Mouse (Mus musculus): ENCODE measurements around the gene Mpzl3. TPM values are rescaled to one million over a fixed set of nuclear protein-coding genes. Genes with fewer than 3 reads are reported as not detected.

Mpzl3 gene
- polyA plus RNA-seq, 1 experiment from 2014 or later: 2.2 TPM

DNA sequence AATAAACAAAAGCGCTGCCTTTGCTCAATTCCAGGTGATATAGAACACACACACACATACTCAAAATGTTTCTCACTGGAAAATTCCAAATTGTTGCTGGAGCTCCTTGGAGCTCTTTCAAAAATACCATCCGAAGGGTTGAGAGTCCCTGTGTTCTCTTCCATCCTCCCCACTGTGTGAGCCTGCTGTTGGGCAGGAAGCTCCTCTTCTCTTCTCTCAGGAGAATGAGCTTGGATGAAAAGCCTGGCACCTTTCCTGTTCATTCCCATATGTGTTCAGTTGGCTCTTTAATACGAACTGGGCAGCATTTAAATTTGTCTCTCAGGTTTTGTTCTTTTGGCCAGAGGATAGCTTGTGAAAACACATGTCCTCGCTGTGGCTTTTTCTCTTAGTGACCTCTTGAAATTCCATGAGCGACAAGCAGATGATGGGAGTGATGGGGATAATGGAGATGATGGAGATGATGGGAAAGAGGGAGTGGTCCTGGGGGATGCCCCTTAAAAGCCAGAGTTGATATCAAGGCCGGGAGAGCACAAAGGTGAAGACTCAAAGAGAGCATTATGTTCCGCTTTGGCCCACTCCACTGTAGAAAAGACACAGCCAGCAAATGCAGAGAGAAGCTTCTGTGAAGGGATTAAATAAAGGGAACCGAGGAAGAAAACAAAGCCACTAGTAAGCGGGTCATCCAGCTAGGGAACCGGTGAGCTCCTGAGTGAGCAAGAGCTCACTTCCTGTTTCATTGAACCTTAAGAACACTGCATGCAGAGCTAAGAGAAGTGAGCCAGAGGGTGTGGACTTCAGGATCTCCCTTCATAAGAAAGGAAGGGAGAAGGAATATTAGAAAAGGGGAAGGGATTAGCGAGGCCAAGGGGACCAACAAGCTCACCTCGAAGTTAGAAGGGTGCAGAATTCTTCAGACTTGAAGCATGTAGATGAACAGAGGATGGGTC lies 31.0 kb downstream of the Mpzl3 start:
- no peaks in the 10 kb centered on the region for H3K36me3 ChIP-seq (ENCODE audit: control insufficient read depth, insufficient read depth, low read length)
- H3K4me3 ChIP-seq (ENCODE audit: low read length): no peak overlapping the region
- ATAC-seq (ENCODE audit: low read depth): no peak
- no peak overlapping the region for H3K27ac ChIP-seq (ENCODE audit: low read length)
- WGBS: 77% methylated on average over 12 of the region's 12 CpGs
- H3K4me2 ChIP-seq (ENCODE audit: low read depth, low read length): no peak overlapping the region
- no peaks in the 10 kb centered on the region for H3K9me3 ChIP-seq (ENCODE audit: control insufficient read depth, low read length)
- no peaks in the 10 kb centered on the region for H3K4me1 ChIP-seq (replicated peaks; ENCODE audit: control insufficient read depth, insufficient read depth, low read length)
- no peaks in the 10 kb centered on the region for H3K27me3 ChIP-seq (ENCODE audit: control insufficient read depth, insufficient read depth, low read depth, low read length)
- no peak overlapping the region for H3K9ac ChIP-seq (ENCODE audit: low read length)

DNA sequence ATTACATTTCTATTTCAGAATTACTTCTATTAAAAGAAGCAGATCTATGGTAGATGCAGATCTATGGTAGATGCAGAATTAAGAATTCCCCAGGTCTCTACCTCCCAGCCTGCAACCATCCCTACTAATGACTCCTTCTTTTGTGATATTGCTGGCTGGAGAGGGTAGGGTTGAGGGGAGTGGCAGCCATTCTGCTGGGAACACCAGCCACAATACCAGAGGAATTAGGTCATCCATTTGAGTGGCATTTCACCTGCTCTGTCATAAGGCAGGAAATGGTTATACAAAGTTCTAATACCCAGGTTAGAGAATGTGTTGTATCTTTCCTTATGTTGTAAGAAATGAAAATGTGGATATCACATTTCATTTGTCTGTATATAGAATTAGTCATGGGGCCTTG lies 33.1 kb downstream of the Mpzl3 start:
- H3K27me3 ChIP-seq (ENCODE audit: control insufficient read depth, insufficient read depth, low read depth, low read length): no peaks in the 10 kb centered on the region

DNA sequence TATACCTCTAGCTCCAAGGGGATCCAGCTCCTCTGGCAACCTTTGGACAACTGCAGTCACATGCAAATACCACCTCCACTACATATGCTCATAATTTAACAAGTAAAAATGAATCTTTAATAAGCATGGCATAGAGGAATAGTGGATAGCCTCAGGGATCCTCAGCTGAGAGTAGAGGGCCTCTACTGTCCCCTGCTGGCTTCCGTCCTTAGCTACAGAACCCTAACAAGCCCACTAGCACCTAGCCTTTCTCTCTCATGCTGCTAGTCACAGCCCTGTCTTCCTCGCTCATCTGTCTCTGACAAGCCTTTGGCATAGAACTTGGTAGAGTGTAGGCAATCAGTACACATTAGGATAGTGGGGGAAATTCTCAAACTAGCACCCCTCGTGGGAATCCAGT lies 35.8 kb downstream of the Mpzl3 start:
- Histone ChIP-seq H3K9me3 (ENCODE audit: control insufficient read depth, low read length) (no peaks in the 10 kb centered on the region), H3K4me3 (ENCODE audit: low read length) (no peak overlapping the region), H3K27ac (ENCODE audit: low read length) (no peak overlapping the region), H3K4me2 (ENCODE audit: low read depth, low read length) (no peak overlapping the region), H3K36me3 (ENCODE audit: control insufficient read depth, insufficient read depth, low read length) (no peaks in the 10 kb centered on the region), H3K27me3 (ENCODE audit: control insufficient read depth, insufficient read depth, low read depth, low read length) (no peaks in the 10 kb centered on the region), H3K9ac (ENCODE audit: low read length) (no peak overlapping the region), H3K4me1 (replicated peaks; ENCODE audit: control insufficient read depth, insufficient read depth, low read length) (no peaks in the 10 kb centered on the region)
- no peak for ATAC-seq (ENCODE audit: low read depth)
- 69% methylated on average over 3 of the region's 3 CpGs for WGBS

More for the DNA sequence above, 33.1 kb downstream of the Mpzl3 start:
- H3K9me3 ChIP-seq (ENCODE audit: control insufficient read depth, low read length): no peaks in the 10 kb centered on the region
- no peak overlapping the region for H3K27ac ChIP-seq (ENCODE audit: low read length)
- ATAC-seq (ENCODE audit: low read depth): no peak
- no peak overlapping the region for H3K4me2 ChIP-seq (ENCODE audit: low read depth, low read length)
- H3K36me3 ChIP-seq (ENCODE audit: control insufficient read depth, insufficient read depth, low read length): no peaks in the 10 kb centered on the region
- no peaks in the 10 kb centered on the region for H3K4me1 ChIP-seq (replicated peaks; ENCODE audit: control insufficient read depth, insufficient read depth, low read length)
- H3K4me3 ChIP-seq (ENCODE audit: low read length): no peak overlapping the region
- H3K9ac ChIP-seq (ENCODE audit: low read length): no peak overlapping the region

DNA sequence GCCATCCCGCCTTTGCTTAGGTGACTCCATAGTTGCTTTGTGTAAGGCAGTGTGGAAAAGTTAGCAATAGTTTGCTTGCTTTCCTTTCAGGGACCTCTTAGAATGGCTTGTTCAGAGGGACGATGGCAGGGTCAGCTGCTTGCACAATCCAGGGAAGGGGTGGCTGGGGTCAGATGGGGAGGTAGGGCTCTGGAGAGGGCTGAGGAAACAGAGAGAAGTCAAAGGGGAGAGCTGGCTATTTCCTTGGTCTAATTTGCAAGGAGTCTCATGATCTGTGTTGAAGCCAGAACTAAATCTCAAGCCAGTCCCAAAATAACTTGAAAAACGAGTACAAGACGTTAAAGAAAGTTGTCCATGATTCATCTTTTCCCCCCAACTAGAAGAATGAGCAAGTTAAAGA lies 37.7 kb downstream of the Mpzl3 start:
- no peaks in the 10 kb centered on the region for H3K4me1 ChIP-seq (replicated peaks; ENCODE audit: control insufficient read depth, insufficient read depth, low read length)
- no peak overlapping the region for H3K4me3 ChIP-seq (ENCODE audit: low read length)
- no peaks in the 10 kb centered on the region for H3K36me3 ChIP-seq (ENCODE audit: control insufficient read depth, insufficient read depth, low read length)
- no peak overlapping the region for H3K4me2 ChIP-seq (ENCODE audit: low read depth, low read length)
- H3K9ac ChIP-seq (ENCODE audit: low read length): no peak overlapping the region
- WGBS: 38% methylated on average over 4 of the region's 4 CpGs
- H3K9me3 ChIP-seq (ENCODE audit: control insufficient read depth, low read length): no peaks in the 10 kb centered on the region
- H3K27ac ChIP-seq (ENCODE audit: low read length): no peak overlapping the region
- no peaks in the 10 kb centered on the region for H3K27me3 ChIP-seq (ENCODE audit: control insufficient read depth, insufficient read depth, low read depth, low read length)
- ATAC-seq (ENCODE audit: low read depth): no peak

DNA sequence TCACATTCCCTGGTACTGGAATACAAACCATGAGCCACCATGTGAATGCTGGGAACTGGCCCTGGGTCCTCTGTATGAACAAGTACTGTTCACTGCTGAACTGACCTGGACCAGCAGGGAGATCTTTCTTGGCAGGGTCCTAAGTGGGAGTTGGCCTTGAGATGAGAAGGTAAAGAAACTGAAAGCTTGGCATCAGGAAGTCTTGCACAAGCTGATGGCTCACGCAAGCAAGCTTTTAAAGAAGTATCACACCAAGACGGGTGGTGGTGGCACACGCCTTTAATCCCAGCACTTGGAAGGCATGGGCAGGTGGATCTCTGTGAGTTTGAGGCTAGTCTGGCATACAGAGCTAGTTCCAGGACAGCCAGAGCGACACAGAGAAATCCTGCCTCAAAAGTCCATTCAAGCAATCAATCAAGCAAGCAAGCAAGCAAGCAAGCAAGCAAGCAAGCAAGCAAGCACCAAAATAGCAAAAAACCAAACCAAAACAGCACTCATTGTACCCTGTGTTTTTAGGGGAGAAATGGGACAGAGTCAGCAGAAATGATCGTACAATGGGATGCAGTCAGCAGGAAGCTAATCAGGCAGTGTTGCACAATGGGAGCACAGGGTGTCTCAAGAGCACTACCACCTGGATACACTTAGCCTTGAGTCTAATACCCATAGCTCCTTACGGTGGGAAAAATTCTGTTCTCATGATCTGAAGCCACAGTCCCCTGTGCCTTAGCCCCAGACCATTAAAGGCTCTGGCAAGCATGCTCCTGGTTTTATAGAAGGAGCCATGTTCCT lies 40.4 kb downstream of the Mpzl3 start:
- no peak; the same call in 1 of the 2 replicates for ATAC-seq (ENCODE audit: low read depth)
- Histone ChIP-seq H3K4me2 (ENCODE audit: low read depth, low read length) (no peak overlapping the region), H3K27me3 (ENCODE audit: control insufficient read depth, insufficient read depth, low read depth, low read length) (no peaks in the 10 kb centered on the region), H3K27ac (ENCODE audit: low read length) (no peak overlapping the region), H3K9me3 (ENCODE audit: control insufficient read depth, low read length) (no peaks in the 10 kb centered on the region), H3K36me3 (ENCODE audit: control insufficient read depth, insufficient read depth, low read length) (no peaks in the 10 kb centered on the region), H3K9ac (ENCODE audit: low read length) (no peak overlapping the region), H3K4me3 (ENCODE audit: low read length) (no peak overlapping the region), H3K4me1 (replicated peaks; ENCODE audit: control insufficient read depth, insufficient read depth, low read length) (no peaks in the 10 kb centered on the region)
- WGBS: 65% methylated on average over 6 of the region's 6 CpGs

DNA sequence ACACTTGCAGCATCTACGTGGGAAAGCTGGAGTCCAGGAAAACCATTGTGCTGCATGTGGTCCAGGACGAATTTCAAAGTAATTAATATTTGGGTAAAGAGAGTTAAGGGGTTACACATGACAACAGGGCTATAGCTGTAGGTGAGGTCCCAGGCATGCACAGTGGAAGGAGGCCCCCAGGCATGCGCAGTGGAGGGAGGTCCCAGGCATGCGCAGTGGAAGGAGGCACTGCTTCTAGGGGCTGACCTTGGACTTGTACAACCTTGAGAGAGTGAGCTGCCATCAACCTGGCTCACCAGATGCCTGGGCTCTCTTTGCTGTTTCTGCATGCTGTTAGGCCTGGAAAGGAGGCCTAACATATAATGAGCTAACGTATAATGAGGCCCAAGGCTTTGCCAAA lies 42.9 kb downstream of the Mpzl3 start:
- ATAC-seq (ENCODE audit: low read depth): no peak
- Histone ChIP-seq H3K4me3 (ENCODE audit: low read length) (no peak overlapping the region), H3K27me3 (ENCODE audit: control insufficient read depth, insufficient read depth, low read depth, low read length) (no peaks in the 10 kb centered on the region), H3K4me1 (replicated peaks; ENCODE audit: control insufficient read depth, insufficient read depth, low read length) (no peaks in the 10 kb centered on the region), H3K27ac (ENCODE audit: low read length) (no peak overlapping the region), H3K9ac (ENCODE audit: low read length) (no peak overlapping the region), H3K4me2 (ENCODE audit: low read depth, low read length) (no peak overlapping the region), H3K36me3 (ENCODE audit: control insufficient read depth, insufficient read depth, low read length) (no peaks in the 10 kb centered on the region), H3K9me3 (ENCODE audit: control insufficient read depth, low read length) (no peaks in the 10 kb centered on the region)
- 74% methylated on average over 5 of the region's 5 CpGs for WGBS

DNA sequence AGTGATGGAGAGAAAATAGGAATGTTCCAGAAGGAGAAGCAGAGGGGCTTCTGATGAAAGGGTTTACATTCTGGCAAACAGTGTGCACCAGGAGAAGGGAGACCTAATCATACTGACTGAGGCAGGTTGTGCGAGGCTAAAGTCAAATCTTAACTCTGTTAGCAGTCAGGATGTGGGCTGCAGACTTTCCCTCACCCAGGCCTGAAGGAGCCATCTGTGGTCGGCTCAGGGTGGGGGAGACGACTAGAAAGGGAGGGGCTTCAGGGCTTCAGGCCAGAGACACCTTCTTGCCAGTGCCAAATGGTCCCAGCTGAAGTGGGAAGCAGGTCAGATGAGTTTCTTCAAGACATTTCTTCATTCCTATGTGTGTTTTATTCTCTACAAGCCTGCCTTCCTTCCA lies 43.4 kb downstream of the Mpzl3 start:
- Histone ChIP-seq H3K36me3 (ENCODE audit: control insufficient read depth, insufficient read depth, low read length) (no peaks in the 10 kb centered on the region), H3K9me3 (ENCODE audit: control insufficient read depth, low read length) (no peaks in the 10 kb centered on the region), H3K4me1 (replicated peaks; ENCODE audit: control insufficient read depth, insufficient read depth, low read length) (no peaks in the 10 kb centered on the region), H3K4me2 (ENCODE audit: low read depth, low read length) (no peak overlapping the region), H3K27ac (ENCODE audit: low read length) (no peak overlapping the region), H3K4me3 (ENCODE audit: low read length) (no peak overlapping the region), H3K27me3 (ENCODE audit: control insufficient read depth, insufficient read depth, low read depth, low read length) (no peaks in the 10 kb centered on the region), H3K9ac (ENCODE audit: low read length) (no peak overlapping the region)
- ATAC-seq (ENCODE audit: low read depth): no peak
- 37% methylated on average over 3 of the region's 3 CpGs for WGBS

DNA sequence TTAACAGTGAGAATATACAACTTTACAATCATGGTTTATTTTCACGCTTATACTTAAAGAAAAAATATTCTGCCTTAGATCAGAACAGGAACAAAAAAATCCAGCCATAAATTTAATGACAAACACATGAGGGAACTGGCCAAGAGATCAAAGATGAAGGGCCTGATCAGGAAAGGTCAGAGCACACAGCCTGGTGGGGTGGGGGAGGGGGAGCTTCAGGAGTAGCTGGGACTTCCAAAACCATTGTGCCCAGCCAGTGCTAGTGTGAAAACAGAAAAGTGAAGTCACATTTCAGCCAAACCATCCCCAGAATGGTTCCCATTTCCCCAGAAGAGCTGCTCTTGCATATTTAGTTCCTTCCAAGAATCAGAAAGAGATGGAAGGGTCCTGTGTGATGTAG lies 47.5 kb downstream of the Mpzl3 start:
- Histone ChIP-seq H3K4me3 (ENCODE audit: low read length) (no peak overlapping the region), H3K27me3 (ENCODE audit: control insufficient read depth, insufficient read depth, low read depth, low read length) (no peaks in the 10 kb centered on the region), H3K4me1 (replicated peaks; ENCODE audit: control insufficient read depth, insufficient read depth, low read length) (no peaks in the 10 kb centered on the region), H3K9me3 (ENCODE audit: control insufficient read depth, low read length) (no peaks in the 10 kb centered on the region), H3K36me3 (ENCODE audit: control insufficient read depth, insufficient read depth, low read length) (no peaks in the 10 kb centered on the region), H3K9ac (ENCODE audit: low read length) (no peak overlapping the region), H3K4me2 (ENCODE audit: low read depth, low read length) (no peak overlapping the region), H3K27ac (ENCODE audit: low read length) (no peak overlapping the region)
- WGBS: 71% methylated on average over 1 of the region's 1 CpGs
- no peak for ATAC-seq (ENCODE audit: low read depth)

DNA sequence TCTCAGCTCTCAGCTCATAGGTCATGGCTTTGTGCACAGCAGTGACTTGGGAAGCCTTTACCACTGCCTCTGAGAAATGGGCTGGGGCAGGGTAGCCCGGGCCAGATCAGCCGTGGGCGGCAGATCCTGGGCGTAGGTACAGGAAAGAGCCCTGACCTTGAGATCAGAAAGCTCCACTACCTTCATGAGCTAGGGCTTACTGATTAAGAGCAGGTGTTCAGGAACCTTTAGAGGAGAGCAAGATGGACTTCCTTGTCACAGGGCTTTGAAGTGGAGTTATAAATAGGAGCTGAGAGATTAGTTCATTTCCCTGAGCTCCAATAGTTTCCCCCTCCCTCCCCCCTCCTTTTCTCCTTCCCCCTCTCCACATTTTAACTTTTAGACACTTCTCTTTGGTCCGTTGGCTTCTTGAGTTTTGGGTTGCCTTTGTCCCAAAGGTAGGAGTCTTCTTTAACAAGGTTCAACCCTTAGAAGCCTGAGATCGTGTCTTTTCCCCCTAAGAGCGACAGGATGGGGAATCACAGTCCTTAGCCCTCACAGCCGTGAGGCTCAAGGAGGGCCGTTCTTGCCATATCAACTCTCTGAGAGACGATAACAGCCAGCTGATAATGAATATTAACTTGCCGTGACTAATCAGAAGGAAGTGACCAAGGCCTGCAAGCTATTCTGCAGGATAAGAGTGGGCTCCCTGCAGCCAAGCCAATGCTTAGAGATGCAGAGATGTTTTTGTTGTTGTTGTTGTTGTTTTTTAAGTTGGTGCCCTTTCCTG lies 48.4 kb downstream of the Mpzl3 start:
- no peaks in the 10 kb centered on the region for H3K27me3 ChIP-seq (ENCODE audit: control insufficient read depth, insufficient read depth, low read depth, low read length)
- H3K4me1 ChIP-seq (replicated peaks; ENCODE audit: control insufficient read depth, insufficient read depth, low read length): no peaks in the 10 kb centered on the region
- WGBS: 43% methylated on average over 11 of the region's 11 CpGs
- H3K9me3 ChIP-seq (ENCODE audit: control insufficient read depth, low read length): no peaks in the 10 kb centered on the region
- ATAC-seq (ENCODE audit: low read depth): no peak
- no peak overlapping the region for H3K4me3 ChIP-seq (ENCODE audit: low read length)
- H3K4me2 ChIP-seq (ENCODE audit: low read depth, low read length): no peak overlapping the region
- H3K36me3 ChIP-seq (ENCODE audit: control insufficient read depth, insufficient read depth, low read length): no peaks in the 10 kb centered on the region
- no peak overlapping the region for H3K9ac ChIP-seq (ENCODE audit: low read length)
- no peak overlapping the region for H3K27ac ChIP-seq (ENCODE audit: low read length)
